Mouse (Mus musculus): ENCODE measurements around the gene Mccc1.

DNA sequence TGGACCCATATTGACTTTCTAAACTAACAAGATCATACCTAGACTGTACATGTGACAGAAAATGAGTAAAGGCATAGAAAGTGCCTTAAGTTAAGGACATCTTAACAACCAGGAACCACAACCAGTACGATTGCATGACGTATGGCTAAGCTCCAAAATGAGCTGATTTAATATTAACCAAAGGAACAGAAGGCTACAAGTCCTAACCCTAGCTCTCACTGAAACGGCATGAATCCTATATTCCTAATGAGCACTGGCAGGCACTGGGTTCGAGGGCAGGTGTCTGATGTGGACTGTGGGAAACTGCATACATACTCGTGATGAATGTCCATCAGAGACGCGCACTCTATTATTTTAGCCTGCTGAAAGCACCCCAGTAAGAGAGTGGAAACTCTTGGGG, 69.1 kb downstream of the Mccc1 start:
- no peak for TF ChIP-seq CTCF (IDR thresholded peaks at IDR 0.05; ENCODE audit: borderline replicate concordance, insufficient read depth, low read depth, low read length)
- TF ChIP-seq POLR2A (IDR thresholded peaks at IDR 0.05; ENCODE audit: borderline replicate concordance, insufficient read depth, low read length), result no peak
